Mouse (Mus musculus) kidney, postnatal 0 days (tissue): ENCODE results near the gene Tmem184a. TPM values are rescaled to one million over a fixed set of nuclear protein-coding genes. Genes with fewer than 3 reads are reported as not detected.
A peak's percentile ranks its signal among the peaks of the same experiment; 100 is the strongest.

Experiments
- ATAC-seq: fragments of 200-750 bp; cut with Nextera tagmentation; replicated peaks from 2 replicates; pipeline ENCODE4 v1.8.0; 2017; ENCODE audit warnings: low read depth, moderate number of reproducible peaks, moderate TSS enrichment, moderate library complexity; ENCODE audit not compliant: low FRiP score
- DNase-seq: peaks from one replicate; pipeline ENCODE4 v3.0.0-alpha.2; 2016; ENCODE audit warnings: low spot score
- H3K27ac ChIP-seq: fragments of 300-500 bp; sonication (generic); 2 replicates; pipeline ENCODE4 v1.5.1; 2014; ENCODE audit warnings: mild to moderate bottlenecking
- H3K27me3 ChIP-seq: fragments of 300-500 bp; sonication (generic); 2 replicates; pipeline ENCODE4 v1.6.1; 2014; ENCODE audit warnings: low read length, mixed read lengths; ENCODE audit not compliant: insufficient read depth
- H3K36me3 ChIP-seq: fragments of 300-500 bp; sonication (generic); 2 replicates; pipeline ENCODE4 v1.6.1; 2014; ENCODE audit warnings: low read length, mixed read lengths; ENCODE audit not compliant: insufficient read depth
- H3K4me1 ChIP-seq: fragments of 300-500 bp; sonication (generic); replicated peaks from 2 replicates; pipeline ENCODE4 v1.6.1; 2014; ENCODE audit warnings: antibody characterized with exemption, low read length, mixed read lengths; ENCODE audit not compliant: insufficient read depth
- H3K4me2 ChIP-seq: fragments of 300-500 bp; sonication (generic); 2 replicates; pipeline ENCODE4 v1.6.1; 2014; ENCODE audit warnings: mild to moderate bottlenecking, low read length, moderate library complexity, mixed read lengths
- H3K4me3 ChIP-seq: fragments of 300-500 bp; sonication (generic); replicated peaks from 2 replicates; pipeline ENCODE4 v1.5.1; 2014; ENCODE audit warnings: low read depth, low read length
- H3K9ac ChIP-seq: fragments of 300-500 bp; sonication (generic); 2 replicates; pipeline ENCODE4 v1.6.1; 2014; ENCODE audit warnings: low read depth, low read length
- H3K9me3 ChIP-seq: fragments of 300-500 bp; sonication (generic); replicated peaks from 2 replicates; pipeline ENCODE4 v1.6.1; 2016; ENCODE audit warnings: low read length, inconsistent platforms, mixed read lengths
- CTCF ChIP-seq: IDR thresholded peaks from 2 replicates; pipeline ENCODE4 v1.5.1; 2016; ENCODE audit warnings: antibody characterized with exemption, low read depth, mild to moderate bottlenecking, moderate library complexity
- WGBS: fragments of 180-500 bp; shearing (Covaris S2); extraction: QIAGEN DNeasy Blood & Tissue Kit; methylation state at CpG from one replicate; pipeline ENCODE4 v1.1.7; 2014; 5-methylcytosine and 5-hydroxymethylcytosine counted together
- microRNA-seq: library from miRNA; unstranded; fragments of <30 nt; microRNA quantifications from one replicate; pipeline ENCODE4, GENCODE M21; 2016
- polyA plus RNA-seq: library from polyadenylated mRNA; unstranded; fragments of >200 nt; fragmentation: Nextera tagmentation; extraction: Ambion mirVana; gene quantifications from 2 replicates; pipeline ENCODE4 v1.2.1, GENCODE M21; 2015

The Tmem184a gene
- polyA plus RNA-seq, 1 experiment from 2014 or later: 13.3 TPM

DNA sequence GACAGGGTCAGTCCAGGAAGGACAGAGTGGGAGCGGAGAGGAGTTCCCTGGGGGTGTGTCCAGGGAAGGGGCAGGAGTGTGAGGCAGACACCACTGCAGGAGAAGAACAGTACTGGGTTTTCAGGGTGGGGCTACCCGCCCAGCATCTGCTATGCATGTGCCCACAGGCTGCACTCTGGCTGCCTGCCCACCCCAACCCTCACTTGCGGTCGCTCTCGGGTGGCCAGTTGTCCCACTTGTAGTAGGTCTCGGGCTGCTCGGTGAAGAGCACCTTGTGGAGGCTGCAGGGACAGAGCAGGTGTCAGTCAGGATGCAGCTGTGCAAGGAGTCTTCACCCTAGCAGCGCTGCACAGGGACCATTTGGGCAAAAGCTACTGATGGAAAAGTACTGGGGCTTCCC is 51.5 kb downstream of the Tmem184a start:
- H3K4me1 ChIP-seq: no peaks in the 10 kb centered on the region
- H3K9me3 ChIP-seq: no peaks in the 10 kb centered on the region
- no peak overlapping the region for H3K27ac ChIP-seq
- no peak overlapping the region for H3K9ac ChIP-seq
- WGBS: 92% methylated on average over 8 of the region's 8 CpGs
- H3K36me3 ChIP-seq: peaks cover 74% of the 10 kb centered on the region
- no peak overlapping the region for H3K4me3 ChIP-seq
- no peak overlapping the region for H3K4me2 ChIP-seq
- H3K27me3 ChIP-seq: no peaks in the 10 kb centered on the region
- TF ChIP-seq CTCF: no peak
- no peak for DNase-seq
- ATAC-seq: no peak

- no peaks in the 10 kb centered on the region for H3K27me3 ChIP-seq
- H3K27ac ChIP-seq: no peak overlapping the region
- no peaks in the 10 kb centered on the region for H3K9me3 ChIP-seq
- no peak overlapping the region for H3K4me2 ChIP-seq
- H3K36me3 ChIP-seq: peaks cover 78% of the 10 kb centered on the region
- H3K9ac ChIP-seq: no peak overlapping the region
- WGBS: 66% methylated on average over 11 of the region's 11 CpGs
- H3K4me1 ChIP-seq: no peaks in the 10 kb centered on the region
- ATAC-seq: no peak
- peak; percentile 64 for TF ChIP-seq CTCF
- peak; percentile 39 for DNase-seq
- H3K4me3 ChIP-seq: no peak overlapping the region
Measured at GRCm38 (mm10) chr5:139764296-139764695, 55.4 kb downstream of the Tmem184a start.

DNA sequence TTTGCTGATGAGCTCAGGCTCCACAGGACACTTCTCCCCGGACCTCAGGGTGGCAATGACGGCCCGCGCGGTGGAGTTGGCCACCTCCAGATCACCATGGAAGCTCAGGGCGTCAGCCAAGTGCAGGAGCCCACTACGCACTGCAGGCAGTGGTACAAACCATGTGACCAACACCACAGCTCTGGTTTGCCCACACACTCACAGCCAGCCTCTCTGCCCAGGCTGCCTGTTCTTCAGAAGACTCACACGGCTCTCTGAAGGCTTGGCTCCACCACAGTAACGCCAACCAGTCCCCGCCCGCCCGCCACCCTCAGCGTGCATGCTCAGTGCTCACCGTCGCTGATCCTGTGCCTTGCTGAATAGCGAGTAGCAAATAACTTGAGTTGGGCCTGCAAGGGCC is 61.6 kb downstream of the Tmem184a start:
- Histone ChIP-seq H3K27me3 (no peaks in the 10 kb centered on the region), H3K9ac (no peak overlapping the region), H3K4me1 (no peaks in the 10 kb centered on the region), H3K4me2 (no peak overlapping the region), H3K27ac (no peak overlapping the region), H3K9me3 (no peaks in the 10 kb centered on the region), H3K4me3 (no peak overlapping the region), H3K36me3 (peaks cover 71% of the 10 kb centered on the region)
- no peak for DNase-seq
- WGBS: 83% methylated on average over 16 of the region's 16 CpGs
- TF ChIP-seq CTCF: no peak
- no peak for ATAC-seq

GRCm38 (mm10) chr5:139756586-139756985 is 63.1 kb downstream of the Tmem184a start:
- Histone ChIP-seq H3K4me2 (no peak overlapping the region), H3K9ac (no peak overlapping the region), H3K36me3 (peaks cover 62% of the 10 kb centered on the region), H3K27ac (no peak overlapping the region), H3K27me3 (no peaks in the 10 kb centered on the region), H3K9me3 (no peaks in the 10 kb centered on the region), H3K4me3 (no peak overlapping the region), H3K4me1 (no peaks in the 10 kb centered on the region)
- DNase-seq (no peak), ATAC-seq (no peak)
- 93% methylated on average over 2 of the region's 2 CpGs for WGBS
- TF ChIP-seq CTCF: no peak

DNA sequence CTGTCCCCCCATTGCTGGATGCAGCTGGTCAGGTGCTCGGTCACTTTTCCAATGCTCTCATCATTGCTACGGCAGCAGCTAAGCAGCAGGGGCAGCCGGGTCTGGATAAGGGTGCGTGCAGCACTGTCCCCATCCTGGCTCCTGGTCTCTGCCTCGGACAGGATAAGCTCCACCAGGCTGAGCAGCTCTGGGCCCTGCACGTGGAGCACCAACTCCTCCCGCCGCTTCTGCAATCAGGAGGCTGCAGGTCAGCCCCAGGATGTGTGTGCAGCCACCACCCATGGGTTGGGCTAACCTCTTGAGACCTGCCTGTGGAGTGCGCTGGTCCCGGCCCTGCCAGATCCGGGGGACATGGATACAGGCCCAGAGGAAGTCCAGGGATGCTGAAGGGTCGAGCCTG is 63.6 kb downstream of the Tmem184a start:
- no peak overlapping the region for H3K4me2 ChIP-seq
- no peaks in the 10 kb centered on the region for H3K4me1 ChIP-seq

GRCm38 (mm10) chr5:139754753-139755152 is 65.0 kb downstream of the Tmem184a start:
- Histone ChIP-seq H3K4me1 (no peaks in the 10 kb centered on the region), H3K27me3 (no peaks in the 10 kb centered on the region), H3K9me3 (no peaks in the 10 kb centered on the region), H3K4me2 (no peak overlapping the region), H3K27ac (no peak overlapping the region), H3K4me3 (no peak overlapping the region), H3K36me3 (peaks cover 52% of the 10 kb centered on the region), H3K9ac (no peak overlapping the region)
- DNase-seq (peak; percentile 69), ATAC-seq (no peak)
- 21% methylated on average over 12 of the region's 12 CpGs for WGBS
- peak; percentile 75 for TF ChIP-seq CTCF

More for the DNA sequence above, 63.6 kb downstream of the Tmem184a start:
- 89% methylated on average over 12 of the region's 12 CpGs for WGBS
- no peak overlapping the region for H3K4me3 ChIP-seq
- no peaks in the 10 kb centered on the region for H3K9me3 ChIP-seq
- DNase-seq: no peak
- no peak overlapping the region for H3K27ac ChIP-seq
- H3K36me3 ChIP-seq: peaks cover 61% of the 10 kb centered on the region
- TF ChIP-seq CTCF: no peak
- H3K9ac ChIP-seq: no peak overlapping the region
- H3K27me3 ChIP-seq: no peaks in the 10 kb centered on the region
- ATAC-seq: no peak

Small RNA genes within 50 kb of the gene (microRNA-seq; reads per million reads assigned to microRNA genes)
- not detected for gene Mir7037

Other genes starting within 250 kb of the Tmem184a start
- gene Micall2, start 83.6 kb downstream of the Tmem184a start, polyA plus RNA-seq: 4.2 and 4.6 TPM in 2 replicates
- gene Ints1, start 44.2 kb downstream of the Tmem184a start, polyA plus RNA-seq: 17.9 and 19.0 TPM in 2 replicates
- 12.8 and 14.4 TPM in 2 replicates for gene Mafk, start 28.4 kb downstream of the Tmem184a start, polyA plus RNA-seq
- gene Gm26938, start 6.5 kb upstream of the Tmem184a start, polyA plus RNA-seq: not detected in 2 replicates
- 61.0 and 66.9 TPM in 2 replicates for gene Psmg3, start 7.0 kb upstream of the Tmem184a start, polyA plus RNA-seq
- gene Elfn1, start 88.0 kb upstream of the Tmem184a start, polyA plus RNA-seq: 0.22 and 0.33 TPM in 2 replicates